Mouse (Mus musculus) ES-E14 (cell line): ENCODE results near the gene Plg.

ENCODE experiments used
- CHD2 ChIP-seq: IDR thresholded peaks from 2 replicates; pipeline ENCODE4 v1.6.1; 2014; ENCODE audit warnings: mild to moderate bottlenecking, low read depth, low read length, inconsistent platforms
- HCFC1 ChIP-seq: IDR thresholded peaks from 2 replicates; pipeline ENCODE4 v1.6.1; 2012; ENCODE audit warnings: low read length, inconsistent platforms, borderline replicate concordance; ENCODE audit not compliant: insufficient read depth
- ZNF384 ChIP-seq: IDR thresholded peaks from 2 replicates; pipeline ENCODE4 v1.6.1; 2012; ENCODE audit warnings: low read depth, low read length, inconsistent platforms

GRCm38 (mm10) chr17:12351564-12351963 lies 26.8 kb upstream of the Plg start:
- TF ChIP-seq ZNF384: no peak
- no peak for TF ChIP-seq CHD2
- no peak for TF ChIP-seq HCFC1
